24 mouse cellular contexts compared by ENCODE assay signal in genomic region chr17:28804973-28805372, GRCm38 (mm10). TPM values are rescaled to one million over a fixed set of nuclear protein-coding genes. Genes with fewer than 3 reads are reported as not detected.
"Had no signal": no experiment of that assay in that cellular context is flagged by ENCODE, and none has a peak within 500 bp of the region (broad histone marks: within the 10 kb centered on the region; RNA-seq: fewer than 3 reads in every experiment).

No protein-coding gene starts in this region.

- H3K4me3 ChIP-seq: left cerebral cortex, adult 2 months; lung, embryonic 15.5 days; megakaryocyte, embryonic 14.5 days; midbrain, embryonic 10.5 days; midbrain, embryonic 13.5 days; myocyte; neural tube, embryonic 13.5 days; stomach, embryonic 15.5 days had no signal

- H3K27me3 ChIP-seq: lung, embryonic 15.5 days; megakaryocyte, embryonic 14.5 days; midbrain, embryonic 13.5 days; neural tube, embryonic 13.5 days; stomach, embryonic 15.5 days had no signal

- H3K4me2 ChIP-seq: lung, embryonic 15.5 days; midbrain, embryonic 13.5 days; neural tube, embryonic 13.5 days; stomach, embryonic 15.5 days had no signal

- H3K9ac ChIP-seq: lung, embryonic 15.5 days; midbrain, embryonic 13.5 days; neural tube, embryonic 13.5 days; stomach, embryonic 15.5 days had no signal

- H3K9me3 ChIP-seq: lung, embryonic 15.5 days; megakaryocyte, embryonic 14.5 days; midbrain, embryonic 10.5 days; midbrain, embryonic 13.5 days; neural tube, embryonic 13.5 days; stomach, embryonic 15.5 days had no signal

- DNase-seq: kidney, adult 2 months; kidney, postnatal 36 days; layer of hippocampus, postnatal 36 days; lung, adult 18-20 months; lung, postnatal 10 days; lung, postnatal 36 days; retina, postnatal 1 day; right cerebral cortex, postnatal 25 days; spleen, adult 18-20 months; thymus, adult 18-20 months; thymus, postnatal 36 days had no signal

- ATAC-seq: intestine, embryonic 16.5 days; midbrain, embryonic 13.5 days; midbrain, embryonic 16.5 days had no signal

- H3K27ac ChIP-seq: kidney, postnatal 0 days; left cerebral cortex, adult 2 months; lung, embryonic 15.5 days; midbrain, embryonic 10.5 days; midbrain, embryonic 13.5 days; neural tube, embryonic 13.5 days; stomach, embryonic 15.5 days had no signal

RNA-seq across cellular contexts. Expression of gene Pnpla1, which starts 53.2 kb away (rescaled TPM):
- polyA plus RNA-seq: kidney, adult 2 months; kidney, embryonic 14.5 days; kidney, postnatal 0 days; limb, embryonic 11.5 days; lung, embryonic 15.5 days; midbrain, embryonic 10.5 days; midbrain, embryonic 13.5 days; midbrain, embryonic 16.5 days; myocyte; neural tube, embryonic 13.5 days had no signal
